Mouse (Mus musculus): ENCODE measurements around the gene Sulf2. TPM values are rescaled to one million over a fixed set of nuclear protein-coding genes. Genes with fewer than 3 reads are reported as not detected.
A peak's percentile ranks its signal among the peaks of the same experiment; 100 is the strongest.

Sulf2 gene
- polyA plus RNA-seq, 1 experiment, result 119 TPM

DNA sequence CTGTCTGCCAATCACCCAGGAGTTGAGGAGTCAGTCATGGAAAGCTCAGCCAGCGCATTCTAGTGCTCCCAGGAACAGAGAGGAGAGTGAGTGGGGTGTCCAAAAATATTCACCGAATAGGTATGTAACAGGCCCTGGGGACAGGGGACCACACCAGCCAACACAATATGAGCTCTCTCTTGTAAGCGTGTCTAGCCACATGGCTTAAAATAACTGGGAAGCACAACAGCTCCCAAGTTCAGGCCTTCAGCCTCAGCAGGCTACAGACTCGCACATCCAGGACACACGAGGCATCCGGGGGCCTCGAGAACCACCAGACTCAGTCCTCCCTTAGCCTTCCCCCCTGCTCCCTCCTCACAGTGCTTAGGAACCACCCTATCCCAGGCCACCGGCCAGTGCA lies 6.0 kb downstream of the Sulf2 start:
- Histone ChIP-seq H3K4me1 (ENCODE audit: control insufficient read depth, insufficient read depth, low read length) (peaks cover 19% of the 10 kb centered on the region), H3K9ac (ENCODE audit: low read depth, poor library complexity, severe bottlenecking) (no peak overlapping the region; the same call in 1 of the 2 replicates), H3K9me3 (replicated peaks; ENCODE audit: control insufficient read depth, insufficient read depth, low read length, poor library complexity, severe bottlenecking) (no peaks in the 10 kb centered on the region), H3K4me3 (ENCODE audit: low read depth, low read length) (no peak overlapping the region), H3K27ac (ENCODE audit: insufficient read depth, low read length) (no peak overlapping the region), H3K27me3 (ENCODE audit: control insufficient read depth, insufficient read depth, low read length, poor library complexity, severe bottlenecking) (no peaks in the 10 kb centered on the region), H3K36me3 (ENCODE audit: control insufficient read depth, insufficient read depth, low read length, poor library complexity, severe bottlenecking) (no peaks in the 10 kb centered on the region)
- no peak for TF ChIP-seq POLR2A (IDR thresholded peaks at IDR 0.05; ENCODE audit: insufficient read depth, low read length)

DNA sequence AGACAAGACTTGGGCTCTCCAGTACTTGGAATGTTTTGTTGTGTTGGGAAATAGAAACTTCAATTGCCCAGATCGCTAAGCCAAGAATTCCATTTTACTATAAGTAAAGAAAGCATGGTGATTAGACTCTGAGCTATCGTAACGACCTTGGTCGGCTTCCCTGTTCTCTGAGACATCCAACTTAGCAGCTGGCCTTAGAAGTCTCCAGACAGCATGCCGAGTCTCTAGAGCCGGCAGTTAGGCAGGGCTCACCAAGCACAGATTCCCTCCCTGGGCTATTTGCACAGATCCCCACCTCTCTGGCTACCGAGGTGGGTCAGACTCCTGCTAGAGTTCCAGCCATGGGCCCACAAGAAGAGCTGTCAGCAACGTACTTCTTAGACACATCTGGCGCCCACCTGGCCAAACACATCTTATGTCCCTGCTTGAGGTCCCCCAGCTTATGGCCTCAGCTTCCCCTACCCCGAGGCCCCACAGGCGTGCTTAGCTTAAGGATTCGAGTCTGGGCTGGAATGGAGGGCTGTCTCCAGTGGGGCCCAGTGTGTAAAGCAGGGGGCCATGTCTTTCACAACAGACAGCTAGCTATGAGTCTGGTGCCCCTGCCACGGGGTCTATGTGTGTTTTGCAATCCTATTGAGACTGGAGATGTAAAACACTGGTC lies 6.7 kb downstream of the Sulf2 start:
- Histone ChIP-seq H3K9me3 (replicated peaks; ENCODE audit: control insufficient read depth, insufficient read depth, low read length, poor library complexity, severe bottlenecking) (no peaks in the 10 kb centered on the region), H3K4me1 (ENCODE audit: control insufficient read depth, insufficient read depth, low read length) (peaks cover 22% of the 10 kb centered on the region), H3K36me3 (ENCODE audit: control insufficient read depth, insufficient read depth, low read length, poor library complexity, severe bottlenecking) (no peaks in the 10 kb centered on the region), H3K27me3 (ENCODE audit: control insufficient read depth, insufficient read depth, low read length, poor library complexity, severe bottlenecking) (no peaks in the 10 kb centered on the region), H3K27ac (ENCODE audit: insufficient read depth, low read length) (0 out of 2 replicates have a peak overlapping the region, but pooled peaks have one; percentile 25), H3K9ac (ENCODE audit: low read depth, poor library complexity, severe bottlenecking) (no peak overlapping the region; the same call in 1 of the 2 replicates), H3K4me3 (ENCODE audit: low read depth, low read length) (no peak overlapping the region)
- no peak for TF ChIP-seq POLR2A (IDR thresholded peaks at IDR 0.05; ENCODE audit: insufficient read depth, low read length)
- no peak for TF ChIP-seq CTCF (IDR thresholded peaks at IDR 0.05; ENCODE audit: low read depth, low read length)
- no peak for TF ChIP-seq EP300 (IDR thresholded peaks at IDR 0.05; ENCODE audit: insufficient read depth, low read depth, low read length)

DNA sequence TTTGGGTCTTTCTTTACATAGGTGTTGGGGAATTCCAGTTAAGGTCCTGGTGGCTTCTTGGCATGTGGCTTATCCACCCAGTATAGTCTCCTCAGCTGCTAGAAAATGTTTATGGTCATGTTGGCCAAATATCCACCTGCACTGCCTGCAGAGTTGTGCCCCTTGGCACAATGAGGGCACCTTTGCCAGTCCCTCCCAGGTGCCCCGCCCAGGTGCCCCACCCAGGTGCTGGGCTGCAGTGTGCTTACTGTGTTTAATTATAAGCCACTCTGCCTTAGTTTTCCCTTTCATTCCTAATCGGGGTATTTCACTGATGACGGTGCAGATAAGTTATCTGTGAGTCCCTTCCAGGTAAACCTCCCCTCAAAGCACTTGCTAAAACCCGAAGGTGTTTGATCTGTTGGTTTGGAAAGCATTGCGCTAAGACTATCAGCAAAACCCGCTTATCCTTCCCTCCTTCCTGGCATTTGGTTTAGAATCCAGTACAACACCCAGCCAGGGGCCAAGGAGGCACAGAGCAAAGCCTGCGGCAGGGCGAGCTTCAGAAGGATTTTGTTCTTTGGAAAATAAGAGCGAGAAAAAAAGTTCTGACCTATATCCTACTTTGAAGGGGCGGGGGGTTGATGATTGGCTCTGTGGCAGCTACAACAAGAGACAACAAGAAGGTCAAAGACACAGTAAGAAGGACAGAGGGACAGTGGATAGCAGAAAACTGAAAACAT lies 7.4 kb downstream of the Sulf2 start:
- Histone ChIP-seq H3K4me1 (ENCODE audit: control insufficient read depth, insufficient read depth, low read length) (peaks cover 22% of the 10 kb centered on the region), H3K27me3 (ENCODE audit: control insufficient read depth, insufficient read depth, low read length, poor library complexity, severe bottlenecking) (no peaks in the 10 kb centered on the region), H3K36me3 (ENCODE audit: control insufficient read depth, insufficient read depth, low read length, poor library complexity, severe bottlenecking) (no peaks in the 10 kb centered on the region), H3K27ac (ENCODE audit: insufficient read depth, low read length) (no peak overlapping the region), H3K4me3 (ENCODE audit: low read depth, low read length) (no peak overlapping the region), H3K9ac (ENCODE audit: low read depth, poor library complexity, severe bottlenecking) (no peak overlapping the region), H3K9me3 (replicated peaks; ENCODE audit: control insufficient read depth, insufficient read depth, low read length, poor library complexity, severe bottlenecking) (no peaks in the 10 kb centered on the region)
- no peak for TF ChIP-seq POLR2A (IDR thresholded peaks at IDR 0.05; ENCODE audit: insufficient read depth, low read length)
- no peak for TF ChIP-seq EP300 (IDR thresholded peaks at IDR 0.05; ENCODE audit: insufficient read depth, low read depth, low read length)
- no peak for TF ChIP-seq CTCF (IDR thresholded peaks at IDR 0.05; ENCODE audit: low read depth, low read length)

DNA sequence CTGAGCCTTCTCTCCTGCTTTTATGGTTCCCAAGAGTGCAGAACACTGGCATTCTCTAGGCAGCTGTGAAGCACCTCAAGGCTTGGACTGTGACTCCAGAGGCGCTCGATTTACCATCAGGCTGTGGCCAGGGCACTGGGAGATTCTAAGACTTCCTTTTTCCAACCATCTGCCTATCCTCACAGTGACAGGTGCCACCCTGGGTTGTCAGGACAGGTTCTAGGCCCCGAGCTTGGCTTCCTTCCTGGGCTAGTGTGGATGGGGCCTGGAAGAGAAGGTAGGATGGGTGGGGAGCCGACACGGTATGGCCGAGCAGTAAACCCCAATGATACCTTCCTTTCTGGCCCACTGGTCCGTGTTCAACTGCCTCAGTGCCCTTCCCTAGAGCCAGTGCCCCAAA lies 9.0 kb downstream of the Sulf2 start:
- no peak overlapping the region for H3K4me3 ChIP-seq (ENCODE audit: low read depth, low read length)
- H3K27me3 ChIP-seq (ENCODE audit: control insufficient read depth, insufficient read depth, low read length, poor library complexity, severe bottlenecking), result no peaks in the 10 kb centered on the region
- no peak overlapping the region for H3K27ac ChIP-seq (ENCODE audit: insufficient read depth, low read length)
- peaks cover 20% of the 10 kb centered on the region for H3K4me1 ChIP-seq (ENCODE audit: control insufficient read depth, insufficient read depth, low read length)
- H3K9me3 ChIP-seq (replicated peaks; ENCODE audit: control insufficient read depth, insufficient read depth, low read length, poor library complexity, severe bottlenecking), result no peaks in the 10 kb centered on the region
- H3K36me3 ChIP-seq (ENCODE audit: control insufficient read depth, insufficient read depth, low read length, poor library complexity, severe bottlenecking), result no peaks in the 10 kb centered on the region
- TF ChIP-seq POLR2A (IDR thresholded peaks at IDR 0.05; ENCODE audit: insufficient read depth, low read length) (no peak), CTCF (IDR thresholded peaks at IDR 0.05; ENCODE audit: low read depth, low read length) (no peak), EP300 (IDR thresholded peaks at IDR 0.05; ENCODE audit: insufficient read depth, low read depth, low read length) (no peak)
- no peak overlapping the region for H3K9ac ChIP-seq (ENCODE audit: low read depth, poor library complexity, severe bottlenecking)

DNA sequence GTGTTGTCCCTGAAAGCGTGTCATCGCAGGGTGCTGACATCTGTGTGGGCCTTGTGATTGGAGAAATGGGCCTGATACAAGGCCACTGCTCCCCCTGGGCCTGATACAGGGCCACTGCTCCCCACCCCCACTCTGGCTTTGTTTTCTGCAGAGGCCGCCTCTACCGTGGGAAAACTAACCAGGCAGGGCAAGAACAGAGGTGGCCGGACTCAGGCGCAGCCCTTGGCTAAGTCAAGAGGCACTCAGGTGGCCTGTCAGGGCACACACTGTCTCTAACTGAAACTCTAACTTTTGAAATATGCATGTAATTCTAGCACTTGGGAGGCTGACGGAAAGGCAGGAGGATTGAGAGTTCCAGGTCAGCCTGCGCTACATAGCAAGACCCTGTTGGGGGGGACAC lies 10.4 kb downstream of the Sulf2 start:
- Histone ChIP-seq H3K27ac (ENCODE audit: insufficient read depth, low read length) (no peak overlapping the region; the same call in 1 of the 2 replicates), H3K36me3 (ENCODE audit: control insufficient read depth, insufficient read depth, low read length, poor library complexity, severe bottlenecking) (no peaks in the 10 kb centered on the region), H3K9me3 (replicated peaks; ENCODE audit: control insufficient read depth, insufficient read depth, low read length, poor library complexity, severe bottlenecking) (no peaks in the 10 kb centered on the region), H3K27me3 (ENCODE audit: control insufficient read depth, insufficient read depth, low read length, poor library complexity, severe bottlenecking) (no peaks in the 10 kb centered on the region), H3K9ac (ENCODE audit: low read depth, poor library complexity, severe bottlenecking) (no peak overlapping the region), H3K4me3 (ENCODE audit: low read depth, low read length) (no peak overlapping the region), H3K4me1 (ENCODE audit: control insufficient read depth, insufficient read depth, low read length) (peaks cover 22% of the 10 kb centered on the region)
- no peak for TF ChIP-seq POLR2A (IDR thresholded peaks at IDR 0.05; ENCODE audit: insufficient read depth, low read length)
- TF ChIP-seq EP300 (IDR thresholded peaks at IDR 0.05; ENCODE audit: insufficient read depth, low read depth, low read length), result 0 out of 2 replicates have a peak, but pooled peaks have one; percentile 18

DNA sequence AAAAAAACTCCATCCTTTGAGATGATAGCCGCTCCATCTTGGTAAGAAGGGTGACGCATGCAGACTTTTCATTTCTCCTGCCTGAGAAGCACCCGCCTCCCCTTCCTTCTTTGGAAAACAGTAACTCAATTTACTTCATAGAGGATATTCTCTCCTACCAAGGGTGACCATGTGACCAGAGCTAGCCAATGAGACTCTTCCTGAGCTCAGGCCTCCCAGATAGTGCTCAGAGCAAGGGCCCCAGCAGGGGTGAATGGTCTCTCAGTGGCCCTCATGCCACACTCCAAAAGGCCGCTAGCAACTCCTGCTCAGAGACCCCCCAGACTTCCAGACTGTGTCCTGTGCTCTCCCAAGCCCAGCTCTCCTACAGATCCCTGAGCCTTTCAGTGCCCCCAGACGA lies 11.6 kb downstream of the Sulf2 start:
- H3K4me1 ChIP-seq (ENCODE audit: control insufficient read depth, insufficient read depth, low read length), result peaks cover 22% of the 10 kb centered on the region
- H3K9ac ChIP-seq (ENCODE audit: low read depth, poor library complexity, severe bottlenecking), result 0 out of 2 replicates have a peak overlapping the region, but pooled peaks have one; percentile 1
- H3K27ac ChIP-seq (ENCODE audit: insufficient read depth, low read length), result peak overlapping the region; percentile 32

More for the DNA sequence above, 11.6 kb downstream of the Sulf2 start:
- Histone ChIP-seq H3K36me3 (ENCODE audit: control insufficient read depth, insufficient read depth, low read length, poor library complexity, severe bottlenecking) (no peaks in the 10 kb centered on the region), H3K4me3 (ENCODE audit: low read depth, low read length) (peak overlapping the region; percentile 19; the same call in 1 of the 2 replicates), H3K9me3 (replicated peaks; ENCODE audit: control insufficient read depth, insufficient read depth, low read length, poor library complexity, severe bottlenecking) (no peaks in the 10 kb centered on the region), H3K27me3 (ENCODE audit: control insufficient read depth, insufficient read depth, low read length, poor library complexity, severe bottlenecking) (no peaks in the 10 kb centered on the region)
- TF ChIP-seq EP300 (IDR thresholded peaks at IDR 0.05; ENCODE audit: insufficient read depth, low read depth, low read length) (no peak), CTCF (IDR thresholded peaks at IDR 0.05; ENCODE audit: low read depth, low read length) (no peak), POLR2A (IDR thresholded peaks at IDR 0.05; ENCODE audit: insufficient read depth, low read length) (no peak)

Data from ES-Bruce4 (cell line).